Mouse (Mus musculus) T-cell, adult 2 months (primary cell): Measurements from ENCODE around the gene Cnih2.
"Not testable (repeated sequence)": the region's sequence is repeated elsewhere in the genome, so short reads cannot be mapped to it uniquely, and the experiment has no call there.

Experiments used
- DNase-seq: peaks from one replicate; pipeline ENCODE4 v3.0.0; 2022; ENCODE audit warnings: low spot score

The Cnih2 gene

GRCm38 (mm10) chr19:5093481-5094242, 4.7 kb downstream of the Cnih2 start:
- DNase-seq, result no peak

GRCm38 (mm10) chr19:5092083-5092482, 6.2 kb downstream of the Cnih2 start:
- no peak for DNase-seq

- no peak for DNase-seq
Observed at GRCm38 (mm10) chr19:5089324-5089723, 9.0 kb downstream of the Cnih2 start.

- DNase-seq, result peak; percentile 97
Observed at GRCm38 (mm10) chr19:5087884-5088728, 10.2 kb downstream of the Cnih2 start, which contains the start of gene Yif1a. Gene Yif1a (plus strand): TSS chr19:5088538.

- DNase-seq, result not testable (repeated sequence)
Observed at GRCm38 (mm10) chr19:5086533-5086932, 11.8 kb downstream of the Cnih2 start.

- no peak for DNase-seq
Observed at GRCm38 (mm10) chr19:5085145-5085863, 13.0 kb downstream of the Cnih2 start, which contains the start of gene Tmem151a. Gene Tmem151a (minus strand): TSS chr19:5085531.

GRCm38 (mm10) chr19:5084834-5085144, 13.5 kb downstream of the Cnih2 start:
- no peak for DNase-seq

- no peak for DNase-seq
Observed at GRCm38 (mm10) chr19:5083961-5084833, 14.1 kb downstream of the Cnih2 start.

GRCm38 (mm10) chr19:5082596-5082995, 15.7 kb downstream of the Cnih2 start:
- DNase-seq, result no peak

GRCm38 (mm10) chr19:5082005-5082404, 16.3 kb downstream of the Cnih2 start:
- no peak for DNase-seq

GRCm38 (mm10) chr19:5079279-5079678, 19.0 kb downstream of the Cnih2 start:
- no peak for DNase-seq

- DNase-seq, result no peak
Observed at GRCm38 (mm10) chr19:5073518-5073917, 24.8 kb downstream of the Cnih2 start.

GRCm38 (mm10) chr19:5073028-5073427, 25.3 kb downstream of the Cnih2 start:
- DNase-seq, result no peak

GRCm38 (mm10) chr19:5072389-5073019, 25.8 kb downstream of the Cnih2 start:
- DNase-seq, result no peak

- peak; percentile 53 for DNase-seq
Observed at GRCm38 (mm10) chr19:5071545-5072369, 26.6 kb downstream of the Cnih2 start.

GRCm38 (mm10) chr19:5071077-5071476, 27.2 kb downstream of the Cnih2 start:
- DNase-seq, result no peak

GRCm38 (mm10) chr19:5069978-5070377, 28.3 kb downstream of the Cnih2 start:
- DNase-seq, result no peak

GRCm38 (mm10) chr19:5069486-5069885, 28.8 kb downstream of the Cnih2 start:
- DNase-seq, result no peak

- DNase-seq, result no peak
Observed at GRCm38 (mm10) chr19:5068570-5069234, 29.6 kb downstream of the Cnih2 start.
